Mouse (Mus musculus) heart, embryonic 14.5 days (tissue): ENCODE data around the gene Gsta4. TPM values are rescaled to one million over a fixed set of nuclear protein-coding genes. Genes with fewer than 3 reads are reported as not detected.

ENCODE experiments used
- ATAC-seq: fragments of 200-750 bp; cut with Nextera tagmentation; 2 replicates; pipeline ENCODE4 v1.8.0; 2017; ENCODE audit warnings: low read depth, moderate TSS enrichment; ENCODE audit not compliant: insufficient number of reproducible peaks, insufficient read depth, low FRiP score
- H3K27ac ChIP-seq, 2 experiments: fragments of 200-500 bp in 1 of 2; fragments of 300-500 bp in 1 of 2; sonication (generic) in 1 of 2; replicated peaks in 1 of 2; 2 replicates each; pipeline ENCODE4 v1.5.1; 2012 to 2014; ENCODE audit warnings: low read depth in 2 of 2, low read length in 2 of 2, control low read depth in 1 of 2, mild to moderate bottlenecking in 1 of 2, mixed read lengths in 1 of 2; ENCODE audit not compliant: control insufficient read depth in 1 of 2, insufficient read depth in 1 of 2
- H3K27me3 ChIP-seq: fragments of 300-500 bp; sonication (generic); 2 replicates; pipeline ENCODE4 v1.6.1; 2014; ENCODE audit warnings: mild to moderate bottlenecking, low read length, control low read depth; ENCODE audit not compliant: control insufficient read depth, insufficient read depth
- H3K36me3 ChIP-seq: fragments of 300-500 bp; sonication (generic); 2 replicates; pipeline ENCODE4 v1.6.1; 2014; ENCODE audit warnings: mild to moderate bottlenecking, control low read depth, low read length, mixed read lengths; ENCODE audit not compliant: control insufficient read depth, insufficient read depth
- H3K4me1 ChIP-seq, 2 experiments: fragments of 200-500 bp in 1 of 2; fragments of 300-500 bp in 1 of 2; sonication (generic) in 1 of 2; 2 replicates each; pipeline ENCODE4 v1.6.1; 2012 to 2014; ENCODE audit warnings: low read length in 2 of 2, control low read depth in 1 of 2, mixed read lengths in 1 of 2; ENCODE audit not compliant: control insufficient read depth in 2 of 2, insufficient read depth in 2 of 2
- H3K4me2 ChIP-seq: fragments of 300-500 bp; sonication (generic); 2 replicates; pipeline ENCODE4 v1.6.1; 2014; ENCODE audit warnings: mild to moderate bottlenecking, low read length
- H3K4me3 ChIP-seq, 2 experiments: fragments of 200-500 bp in 1 of 2; fragments of 300-500 bp in 1 of 2; sonication (generic) in 1 of 2; 2 replicates each; pipeline ENCODE4 v1.5.1; 2012 to 2014; ENCODE audit warnings: low read length in 2 of 2, mild to moderate bottlenecking in 2 of 2, control low read depth in 1 of 2, low read depth in 1 of 2, moderate library complexity in 1 of 2; ENCODE audit not compliant: control insufficient read depth in 1 of 2, insufficient read depth in 1 of 2
- H3K9ac ChIP-seq: fragments of 300-500 bp; sonication (generic); 2 replicates; pipeline ENCODE4 v1.6.1; 2014; ENCODE audit warnings: mild to moderate bottlenecking, low read length
- H3K9me3 ChIP-seq: fragments of 300-500 bp; sonication (generic); 2 replicates; pipeline ENCODE4 v1.6.1; 2016; ENCODE audit warnings: low read length, control low read depth; ENCODE audit not compliant: control insufficient read depth
- WGBS: fragments of 180-500 bp; shearing (Covaris S2); extraction: QIAGEN DNeasy Blood & Tissue Kit; methylation state at CpG from one replicate; pipeline ENCODE4 v1.1.7; 2014; 5-methylcytosine and 5-hydroxymethylcytosine counted together
- polyA plus RNA-seq: library from polyadenylated mRNA; unstranded; fragments of >200 nt; fragmentation: Nextera tagmentation; extraction: Ambion mirVana; gene quantifications from 2 replicates; pipeline ENCODE4 v1.2.1, GENCODE M21; 2014

Gsta4 gene
- polyA plus RNA-seq, 1 experiment from 2014 or later = 80.3 TPM

- no peak overlapping the region for H3K27ac ChIP-seq
- no peak overlapping the region for H3K4me2 ChIP-seq
- H3K4me1 ChIP-seq = peaks cover 5 to 7% of the 10 kb centered on the region in 2 experiments; a peak in 3 of 4 replicates
- H3K9ac ChIP-seq = no peak overlapping the region
- 0 out of 2 replicates have a peak, but pooled peaks cover 8% of the 10 kb centered on the region for H3K36me3 ChIP-seq
- WGBS = 94% methylated on average over 9 of the region's 9 CpGs
- no peaks in the 10 kb centered on the region for H3K27me3 ChIP-seq
- no peak for ATAC-seq
- no peaks in the 10 kb centered on the region for H3K9me3 ChIP-seq
- H3K4me3 ChIP-seq = no peak overlapping the region
Observed at GRCm38 (mm10) chr9:78197801-78198200, 15.2 kb downstream of the Gsta4 start.

GRCm38 (mm10) chr9:78204194-78204593, 21.6 kb downstream of the Gsta4 start:
- Histone ChIP-seq H3K4me2 (no peak overlapping the region), H3K4me3 (no peak overlapping the region), H3K4me1 (no peaks in the 10 kb centered on the region; a peak in 1 of 4 replicates), H3K9ac (no peak overlapping the region), H3K9me3 (no peaks in the 10 kb centered on the region), H3K36me3 (peaks cover 33% of the 10 kb centered on the region), H3K27ac (no peak overlapping the region), H3K27me3 (no peaks in the 10 kb centered on the region)
- no peak for ATAC-seq
- WGBS = 85% methylated on average over 6 of the region's 6 CpGs

GRCm38 (mm10) chr9:78208956-78209355, 26.4 kb downstream of the Gsta4 start:
- no peak overlapping the region for H3K27ac ChIP-seq

GRCm38 (mm10) chr9:78210079-78210478, 27.5 kb downstream of the Gsta4 start:
- no peak for ATAC-seq
- no peak overlapping the region for H3K9ac ChIP-seq
- no peak overlapping the region for H3K4me2 ChIP-seq
- no peaks in the 10 kb centered on the region for H3K9me3 ChIP-seq
- no peaks in the 10 kb centered on the region for H3K27me3 ChIP-seq
- H3K27ac ChIP-seq = no peak overlapping the region
- no peak overlapping the region for H3K4me3 ChIP-seq
- peaks cover 26% of the 10 kb centered on the region for H3K36me3 ChIP-seq
- WGBS = 84% methylated on average over 3 of the region's 3 CpGs
- H3K4me1 ChIP-seq = peaks cover 11 to 12% of the 10 kb centered on the region in 2 experiments

More at GRCm38 (mm10) chr9:78208956-78209355, 26.4 kb downstream of the Gsta4 start:
- Histone ChIP-seq H3K9me3 (no peaks in the 10 kb centered on the region), H3K4me3 (no peak overlapping the region), H3K4me1 (peaks cover 11 to 12% of the 10 kb centered on the region in 2 experiments), H3K9ac (no peak overlapping the region), H3K27me3 (no peaks in the 10 kb centered on the region), H3K36me3 (peaks cover 36% of the 10 kb centered on the region), H3K4me2 (no peak overlapping the region)
- WGBS = 37% methylated on average over 4 of the region's 4 CpGs
- ATAC-seq = no peak

- no peak overlapping the region for H3K4me2 ChIP-seq
- peaks cover 23% of the 10 kb centered on the region for H3K36me3 ChIP-seq
- ATAC-seq = no peak
- H3K4me3 ChIP-seq = no peak overlapping the region
- H3K27me3 ChIP-seq = no peaks in the 10 kb centered on the region
- 95% methylated on average over 2 of the region's 2 CpGs for WGBS
- no peaks in the 10 kb centered on the region for H3K9me3 ChIP-seq
- no peak overlapping the region for H3K9ac ChIP-seq
- H3K27ac ChIP-seq = no peak overlapping the region
- peaks cover 11 to 12% of the 10 kb centered on the region in 2 experiments for H3K4me1 ChIP-seq
Observed at GRCm38 (mm10) chr9:78210821-78211220, 28.2 kb downstream of the Gsta4 start.

- H3K27me3 ChIP-seq = no peaks in the 10 kb centered on the region
- no peak for ATAC-seq
- peaks cover 16% of the 10 kb centered on the region for H3K36me3 ChIP-seq
- H3K9me3 ChIP-seq = no peaks in the 10 kb centered on the region
- no peak overlapping the region for H3K9ac ChIP-seq
- H3K4me2 ChIP-seq = no peak overlapping the region
- H3K4me3 ChIP-seq = no peak overlapping the region
- H3K4me1 ChIP-seq = peaks cover 11 to 12% of the 10 kb centered on the region in 2 experiments
- 0 out of 4 replicates have a peak overlapping the region, but pooled peaks of 1 of the 2 experiments have one; percentile 64 for H3K27ac ChIP-seq
- 96% methylated on average over 3 of the region's 3 CpGs for WGBS
Observed at GRCm38 (mm10) chr9:78211521-78211920, 28.9 kb downstream of the Gsta4 start.

GRCm38 (mm10) chr9:78212341-78213049, 29.9 kb downstream of the Gsta4 start:
- 29% methylated on average over 7 of the region's 7 CpGs for WGBS
- Histone ChIP-seq H3K9ac (no peak overlapping the region), H3K9me3 (no peaks in the 10 kb centered on the region), H3K27me3 (no peaks in the 10 kb centered on the region), H3K4me3 (no peak overlapping the region), H3K27ac (peak overlapping the region; percentile 64 to 78), H3K4me1 (peaks cover 11 to 12% of the 10 kb centered on the region in 2 experiments), H3K36me3 (peaks cover 15% of the 10 kb centered on the region), H3K4me2 (peak overlapping the region; percentile 1; the same call in 1 of the 2 replicates)
- ATAC-seq = peak; percentile 88
